Comparison of ENCODE assay signal across 16 mouse cellular contexts in genomic region chr11:108101280-108101950, GRCm38 (mm10).
DNase-seq lines count a peak whose midpoint lies in the region; ATAC-seq and TF ChIP-seq lines count a peak whose summit lies in the region.
"Had no signal": no experiment of that assay in that cellular context is flagged by ENCODE, and none has a peak within 500 bp of the region (broad histone marks: within the 10 kb centered on the region; RNA-seq: fewer than 3 reads in every experiment).

No protein-coding gene starts in this region.

- no peak for TF ChIP-seq POLR2A in olfactory bulb, adult 2 months (IDR thresholded peaks at IDR 0.05; ENCODE audit: insufficient read depth, low read depth, low read length)

- no peak overlapping the region for H3K9ac ChIP-seq in heart, embryonic 11.5 days (ENCODE audit: low read depth, low read length)
- H3K9ac ChIP-seq in lung, embryonic 16.5 days (ENCODE audit: low read length), result no peak overlapping the region
- H3K9ac ChIP-seq: liver, embryonic 15.5 days; midbrain, embryonic 13.5 days; neural tube, embryonic 12.5 days had no signal

- no peak for TF ChIP-seq CTCF in olfactory bulb, adult 2 months (IDR thresholded peaks at IDR 0.05; ENCODE audit: insufficient read depth, low read depth, low read length)

- 61% methylated on average over 8 of the region's 8 CpGs for WGBS in heart, embryonic 11.5 days (ENCODE audit: insufficient replicate concordance)
- WGBS in lung, embryonic 16.5 days, result 43% methylated on average over 8 of the region's 8 CpGs
- 39% methylated on average over 8 of the region's 8 CpGs for WGBS in olfactory bulb, adult 2 months

- no peaks in the 10 kb centered on the region for H3K36me3 ChIP-seq in heart, embryonic 11.5 days (ENCODE audit: control insufficient read depth, insufficient read depth, low read length)
- H3K36me3 ChIP-seq in lung, embryonic 16.5 days (ENCODE audit: control insufficient read depth, insufficient read depth, low read length), result no peaks in the 10 kb centered on the region
- H3K36me3 ChIP-seq: liver, embryonic 15.5 days; midbrain, embryonic 13.5 days; neural tube, embryonic 12.5 days had no signal

- peak; percentile 82 for DNase-seq in heart, adult 11 months
- DNase-seq in lung, postnatal 4 days, result no peak
- peak; percentile 36 for DNase-seq in NIH3T3 (ENCODE audit: low read depth)
- no peak for DNase-seq in layer of hippocampus, postnatal 25 days (ENCODE audit: extremely low spot score in 1 of 2, low spot score in 1 of 2)
- DNase-seq in layer of hippocampus, postnatal 10 days (ENCODE audit: low spot score in 2 of 2), result no peak
- DNase-seq: adrenal gland, postnatal 25 days; heart, adult 18-20 months; heart, postnatal 36 days; retina, postnatal 1 day had no signal

- H3K27ac ChIP-seq in heart, embryonic 11.5 days (ENCODE audit: low read depth, low read length), result no peak overlapping the region
- H3K27ac ChIP-seq in lung, embryonic 16.5 days (ENCODE audit: low read length), result no peak overlapping the region
- H3K27ac ChIP-seq in olfactory bulb, adult 2 months (ENCODE audit: insufficient read depth, low read depth, low read length), result peak overlapping the region; percentile 19; the same call in 1 of the 2 replicates
- H3K27ac ChIP-seq: liver, embryonic 15.5 days; midbrain, embryonic 13.5 days; neural tube, embryonic 12.5 days had no signal

- H3K4me1 ChIP-seq in heart, embryonic 11.5 days (ENCODE audit: control insufficient read depth, insufficient read depth, low read length), result 0 out of 2 replicates have a peak, but pooled peaks cover 10% of the 10 kb centered on the region
- peaks cover 7% of the 10 kb centered on the region for H3K4me1 ChIP-seq in lung, embryonic 16.5 days (replicated peaks; ENCODE audit: control insufficient read depth, insufficient read depth, low read length)
- H3K4me1 ChIP-seq in olfactory bulb, adult 2 months (ENCODE audit: control insufficient read depth, insufficient read depth, low read length), result peaks cover 20% of the 10 kb centered on the region
- H3K4me1 ChIP-seq: liver, embryonic 15.5 days; midbrain, embryonic 13.5 days; neural tube, embryonic 12.5 days had no signal

- H3K9me3 ChIP-seq in heart, embryonic 11.5 days (replicated peaks; ENCODE audit: control insufficient read depth, low read length), result no peaks in the 10 kb centered on the region
- peaks cover 4% of the 10 kb centered on the region; the same call in 1 of the 2 replicates for H3K9me3 ChIP-seq in lung, embryonic 16.5 days (ENCODE audit: control insufficient read depth, low read length)
- H3K9me3 ChIP-seq: liver, embryonic 15.5 days; midbrain, embryonic 13.5 days; neural tube, embryonic 12.5 days had no signal

- H3K27me3 ChIP-seq in heart, embryonic 11.5 days (ENCODE audit: control insufficient read depth, insufficient read depth, low read length), result no peaks in the 10 kb centered on the region
- H3K27me3 ChIP-seq in lung, embryonic 16.5 days (ENCODE audit: control insufficient read depth, insufficient read depth, low read depth, low read length), result no peaks in the 10 kb centered on the region
- H3K27me3 ChIP-seq: liver, embryonic 15.5 days; midbrain, embryonic 13.5 days; neural tube, embryonic 12.5 days had no signal

- no peak overlapping the region for H3K4me2 ChIP-seq in heart, embryonic 11.5 days
- H3K4me2 ChIP-seq in lung, embryonic 16.5 days (ENCODE audit: low read depth, low read length), result no peak overlapping the region
- H3K4me2 ChIP-seq: liver, embryonic 15.5 days; midbrain, embryonic 13.5 days; neural tube, embryonic 12.5 days had no signal

- no peak for ATAC-seq in heart, embryonic 11.5 days (replicated peaks; ENCODE audit: insufficient number of reproducible peaks, low FRiP score, low TSS enrichment)
- peak; percentile 56; the same call in 1 of the 2 replicates for ATAC-seq in lung, embryonic 16.5 days (ENCODE audit: low read depth)
- ATAC-seq: CD4-positive, CD25-positive, alpha-beta regulatory T cell, adult 4 months; midbrain, embryonic 13.5 days had no signal

- H3K4me3 ChIP-seq in heart, embryonic 11.5 days (ENCODE audit: low read depth, low read length), result no peak overlapping the region
- H3K4me3 ChIP-seq in lung, embryonic 16.5 days (ENCODE audit: low read length), result no peak overlapping the region
- no peak overlapping the region for H3K4me3 ChIP-seq in olfactory bulb, adult 2 months (ENCODE audit: insufficient read depth, low read depth, low read length)
- H3K4me3 ChIP-seq: liver, embryonic 15.5 days; midbrain, embryonic 13.5 days; neural tube, embryonic 12.5 days had no signal

Comparison
In these comparisons a context has a peak if more than half of its experiments do, and no peak if none do; other contexts are left out.
1. DNase-seq: peak in heart, adult 11 months (single experiment) and NIH3T3 (single experiment); none in lung, postnatal 4 days (0 of 2), layer of hippocampus, postnatal 25 days (0 of 2) and layer of hippocampus, postnatal 10 days (0 of 2).